Mouse (Mus musculus) midbrain, embryonic 11.5 days (tissue): ENCODE results near the gene Bclaf3. TPM values are rescaled to one million over a fixed set of nuclear protein-coding genes. Genes with fewer than 3 reads are reported as not detected.
"Not testable (repeated sequence)": the region's sequence is repeated elsewhere in the genome, so short reads cannot be mapped to it uniquely, and the experiment has no call there.

Source experiments
- ATAC-seq: fragments of 200-750 bp; cut with Nextera tagmentation; 2 replicates; pipeline ENCODE4 v1.8.0; 2017; ENCODE audit warnings: moderate TSS enrichment, moderate library complexity; ENCODE audit not compliant: low FRiP score
- DNase-seq: peaks from one replicate; pipeline ENCODE4 v3.0.0; 2015; ENCODE audit warnings: low spot score; ENCODE audit errors: missing footprints
- H3K27ac ChIP-seq: fragments of 300-500 bp; sonication (generic); 2 replicates; pipeline ENCODE4 v1.5.1; 2014; ENCODE audit warnings: low read depth, low read length
- H3K27me3 ChIP-seq: fragments of 300-500 bp; sonication (generic); 2 replicates; pipeline ENCODE4 v1.6.1; 2014; ENCODE audit warnings: mild to moderate bottlenecking, low read length, moderate library complexity, mixed read lengths; ENCODE audit not compliant: control insufficient read depth, insufficient read depth
- H3K36me3 ChIP-seq: fragments of 300-500 bp; sonication (generic); 2 replicates; pipeline ENCODE4 v1.6.1; 2014; ENCODE audit warnings: mild to moderate bottlenecking, low read length, moderate library complexity, mixed read lengths; ENCODE audit not compliant: control insufficient read depth, insufficient read depth
- H3K4me1 ChIP-seq: fragments of 300-500 bp; sonication (generic); 2 replicates; pipeline ENCODE4 v1.6.1; 2014; ENCODE audit warnings: low read length; ENCODE audit not compliant: control insufficient read depth, insufficient read depth
- H3K4me2 ChIP-seq: fragments of 300-500 bp; sonication (generic); 2 replicates; pipeline ENCODE4 v1.6.1; 2014; ENCODE audit warnings: mild to moderate bottlenecking, moderate library complexity
- H3K4me3 ChIP-seq: fragments of 300-500 bp; sonication (generic); 2 replicates; pipeline ENCODE4 v1.5.1; 2014; ENCODE audit warnings: low read depth, low read length
- H3K9ac ChIP-seq: fragments of 300-500 bp; sonication (generic); 2 replicates; pipeline ENCODE4 v1.6.1; 2014; ENCODE audit warnings: low read length
- H3K9me3 ChIP-seq: fragments of 300-500 bp; sonication (generic); 2 replicates; pipeline ENCODE4 v1.6.1; 2016; ENCODE audit warnings: low read length; ENCODE audit not compliant: control insufficient read depth
- WGBS: fragments of 180-500 bp; shearing (Covaris S2); extraction: QIAGEN DNeasy Blood & Tissue Kit; methylation state at CpG from one replicate; pipeline ENCODE4 v1.1.7; 2014; 5-methylcytosine and 5-hydroxymethylcytosine counted together
- polyA plus RNA-seq: library from polyadenylated mRNA; unstranded; fragments of >200 nt; fragmentation: Nextera tagmentation; extraction: Ambion mirVana; gene quantifications from 2 replicates; pipeline ENCODE4 v1.2.1, GENCODE M21; 2014

Bclaf3 gene
- polyA plus RNA-seq = 29.5 and 32.0 TPM in 2 replicates

- 86% methylated on average over 6 of the region's 6 CpGs for WGBS
- ATAC-seq (no peak), DNase-seq (no peak)
- Histone ChIP-seq H3K27me3 (no peaks in the 10 kb centered on the region; the same call in 1 of the 2 replicates), H3K36me3 (no peaks in the 10 kb centered on the region), H3K4me3 (no peak within 1 kb of the TSS), H3K9ac (no peak within 1 kb of the TSS), H3K27ac (no peak within 1 kb of the TSS), H3K9me3 (no peaks in the 10 kb centered on the region), H3K4me1 (no peaks in the 10 kb centered on the region), H3K4me2 (no peak within 1 kb of the TSS)
Observed at GRCm38 (mm10) chrX:159526388-159526787, at the start of gene Bclaf3. Gene Bclaf3, plus strand, starts transcription at chrX:159526688.

GRCm38 (mm10) chrX:159478243-159478940 lies 48.1 kb upstream of the Bclaf3 start:
- not testable (repeated sequence) for H3K9ac ChIP-seq, DNase-seq, H3K27me3 ChIP-seq, H3K4me1 ChIP-seq, H3K27ac ChIP-seq, H3K9me3 ChIP-seq, H3K4me2 ChIP-seq, H3K4me3 ChIP-seq, H3K36me3 ChIP-seq, ATAC-seq
- 83% methylated on average over 4 of the region's 4 CpGs for WGBS

GRCm38 (mm10) chrX:159484247-159484646 lies 42.2 kb upstream of the Bclaf3 start:
- 77% methylated on average over 1 of the region's 1 CpGs for WGBS
- no peak for ATAC-seq
- H3K36me3 ChIP-seq = no peaks in the 10 kb centered on the region
- no peaks in the 10 kb centered on the region for H3K9me3 ChIP-seq
- H3K4me1 ChIP-seq = no peaks in the 10 kb centered on the region
- no peak overlapping the region for H3K27ac ChIP-seq
- H3K4me3 ChIP-seq = no peak overlapping the region
- H3K27me3 ChIP-seq = no peaks in the 10 kb centered on the region
- H3K4me2 ChIP-seq = no peak overlapping the region
- no peak for DNase-seq
- H3K9ac ChIP-seq = no peak overlapping the region

GRCm38 (mm10) chrX:159503181-159503580 lies 23.3 kb upstream of the Bclaf3 start:
- no peak overlapping the region for H3K4me3 ChIP-seq
- H3K9me3 ChIP-seq = no peaks in the 10 kb centered on the region
- no peaks in the 10 kb centered on the region for H3K27me3 ChIP-seq
- H3K27ac ChIP-seq = no peak overlapping the region
- no peak for ATAC-seq
- DNase-seq = no peak
- WGBS = 55% methylated on average over 2 of the region's 2 CpGs
- no peaks in the 10 kb centered on the region for H3K4me1 ChIP-seq
- no peaks in the 10 kb centered on the region for H3K36me3 ChIP-seq
- H3K9ac ChIP-seq = no peak overlapping the region
- no peak overlapping the region for H3K4me2 ChIP-seq

GRCm38 (mm10) chrX:159508331-159509036 lies 18.0 kb upstream of the Bclaf3 start:
- Histone ChIP-seq H3K9ac (no peak overlapping the region), H3K4me3 (no peak overlapping the region), H3K27ac (no peak overlapping the region), H3K36me3 (no peaks in the 10 kb centered on the region), H3K4me1 (no peaks in the 10 kb centered on the region), H3K27me3 (no peaks in the 10 kb centered on the region; the same call in 1 of the 2 replicates), H3K9me3 (no peaks in the 10 kb centered on the region), H3K4me2 (no peak overlapping the region)
- DNase-seq (no peak), ATAC-seq (no peak; the same call in 1 of the 2 replicates)
- 59% methylated on average over 19 of the region's 19 CpGs for WGBS

GRCm38 (mm10) chrX:159509042-159509441 lies 17.4 kb upstream of the Bclaf3 start:
- H3K36me3 ChIP-seq = no peaks in the 10 kb centered on the region
- DNase-seq = no peak
- H3K9ac ChIP-seq = no peak overlapping the region
- H3K4me1 ChIP-seq = no peaks in the 10 kb centered on the region
- 83% methylated on average over 4 of the region's 4 CpGs for WGBS
- H3K4me2 ChIP-seq = no peak overlapping the region
- ATAC-seq = no peak
- H3K27me3 ChIP-seq = no peaks in the 10 kb centered on the region; the same call in 1 of the 2 replicates
- no peak overlapping the region for H3K4me3 ChIP-seq
- H3K9me3 ChIP-seq = no peaks in the 10 kb centered on the region
- no peak overlapping the region for H3K27ac ChIP-seq

- no peak overlapping the region for H3K4me2 ChIP-seq
- no peak overlapping the region for H3K27ac ChIP-seq
- H3K27me3 ChIP-seq = no peaks in the 10 kb centered on the region; the same call in 1 of the 2 replicates
- no peaks in the 10 kb centered on the region for H3K9me3 ChIP-seq
- no peak overlapping the region for H3K4me3 ChIP-seq
- H3K36me3 ChIP-seq = no peaks in the 10 kb centered on the region
- H3K9ac ChIP-seq = no peak overlapping the region
- no peak for ATAC-seq
- no peak for DNase-seq
- H3K4me1 ChIP-seq = no peaks in the 10 kb centered on the region
- 80% methylated on average over 19 of the region's 19 CpGs for WGBS
Observed at GRCm38 (mm10) chrX:159509847-159510715, 16.4 kb upstream of the Bclaf3 start.

- Histone ChIP-seq H3K27me3 (no peaks in the 10 kb centered on the region; the same call in 1 of the 2 replicates), H3K4me2 (no peak overlapping the region), H3K36me3 (no peaks in the 10 kb centered on the region), H3K9me3 (no peaks in the 10 kb centered on the region), H3K27ac (no peak overlapping the region), H3K9ac (no peak overlapping the region), H3K4me1 (no peaks in the 10 kb centered on the region), H3K4me3 (no peak overlapping the region)
- DNase-seq (no peak), ATAC-seq (no peak)
- 83% methylated on average over 9 of the region's 9 CpGs for WGBS
Observed at GRCm38 (mm10) chrX:159510716-159511051, 15.8 kb upstream of the Bclaf3 start.
